Mouse (Mus musculus) urinary bladder, postnatal 36 days (tissue): Measurements from ENCODE around the gene Sertad2.

Experiments used
- DNase-seq, 2 experiments: peaks; one replicate each; pipeline ENCODE4 v3.0.0; 2022; ENCODE audit warnings: low spot score in 2 of 2, mixed read lengths in 1 of 2

Sertad2 gene

DNA sequence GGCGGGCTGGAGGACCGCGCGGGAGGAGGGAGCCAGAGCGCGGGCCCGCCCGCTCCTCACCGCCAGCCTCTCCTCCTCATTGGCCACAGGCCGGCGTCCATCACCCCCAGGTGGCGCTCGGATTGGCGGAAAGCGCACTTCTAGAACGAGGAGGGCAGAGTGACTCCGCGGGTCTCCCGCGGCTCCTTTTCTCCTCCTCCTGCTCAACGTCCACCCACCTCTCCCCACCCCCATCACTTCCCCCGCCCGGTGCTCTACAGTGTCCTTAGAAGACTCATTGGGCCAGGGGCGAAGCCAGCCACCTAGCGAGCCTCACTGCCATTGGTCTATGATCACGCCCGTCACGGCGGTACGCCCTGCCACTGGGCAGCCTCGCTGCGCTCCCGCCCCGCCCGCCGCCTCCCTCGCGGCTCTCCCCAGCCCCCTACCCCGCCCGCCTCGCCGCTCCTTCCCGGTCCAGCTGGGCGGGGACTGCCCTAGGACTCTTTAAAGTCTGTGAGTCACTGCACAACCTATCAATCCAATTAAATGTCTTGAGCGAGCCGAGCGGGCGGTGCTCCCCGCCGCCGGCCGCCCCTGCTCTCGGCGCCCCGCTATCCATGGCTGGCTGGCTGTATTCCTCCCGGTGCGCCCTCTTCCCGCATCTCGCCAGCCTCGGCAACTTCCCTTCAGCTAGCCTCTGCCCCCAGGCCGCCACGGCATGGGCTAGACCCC, at the start of gene Sertad2:
TSS of gene Sertad2 (plus strand) at position 515 of the 714 bp plus-strand sequence.
- peak; percentile 97 to 99 for DNase-seq

DNA sequence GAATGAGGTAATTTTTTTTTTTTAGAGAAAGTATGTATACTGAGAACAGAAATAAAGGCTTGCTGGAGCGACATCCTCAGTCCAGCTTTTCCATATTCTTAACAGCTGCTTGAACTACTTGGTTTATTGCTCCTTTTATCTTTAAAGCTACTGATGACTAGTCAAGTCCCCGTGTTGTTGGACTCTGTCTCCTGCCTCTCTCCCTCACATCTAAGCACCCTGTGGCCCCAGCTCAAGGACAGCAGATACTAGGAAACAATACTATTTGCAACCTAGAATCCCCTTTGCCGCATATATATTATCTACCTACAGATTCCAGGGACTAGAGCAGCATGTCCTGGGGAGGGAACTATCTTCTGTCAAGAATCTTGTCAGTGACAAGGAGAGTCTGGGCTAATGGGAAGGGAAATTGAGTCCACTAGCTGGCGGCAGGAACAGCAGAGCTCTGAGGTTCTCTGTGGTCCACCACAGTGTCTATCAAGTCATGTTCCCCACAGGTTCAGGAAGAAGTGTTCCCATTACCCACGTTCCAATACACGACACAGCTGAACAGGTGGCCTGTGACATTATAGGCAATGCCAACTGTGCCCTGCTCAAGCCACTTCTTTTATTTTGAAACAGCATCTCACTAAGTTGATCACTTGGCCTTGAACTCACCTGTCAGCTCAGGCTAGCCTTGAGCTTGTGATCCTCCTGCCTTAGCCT, 49.0 kb upstream of the Sertad2 start:
- no peak for DNase-seq

- DNase-seq, result no peak
Observed at GRCm38 (mm10) chr11:20500516-20500915, 42.5 kb upstream of the Sertad2 start.

- DNase-seq, result no peak
Observed at GRCm38 (mm10) chr11:20501160-20501955, 41.7 kb upstream of the Sertad2 start.

- DNase-seq, result no peak
Observed at GRCm38 (mm10) chr11:20513574-20513973, 29.5 kb upstream of the Sertad2 start.

- no peak for DNase-seq
Observed at GRCm38 (mm10) chr11:20514757-20515156, 28.3 kb upstream of the Sertad2 start.

- DNase-seq, result no peak
Observed at GRCm38 (mm10) chr11:20521321-20521720, 21.7 kb upstream of the Sertad2 start.

DNA sequence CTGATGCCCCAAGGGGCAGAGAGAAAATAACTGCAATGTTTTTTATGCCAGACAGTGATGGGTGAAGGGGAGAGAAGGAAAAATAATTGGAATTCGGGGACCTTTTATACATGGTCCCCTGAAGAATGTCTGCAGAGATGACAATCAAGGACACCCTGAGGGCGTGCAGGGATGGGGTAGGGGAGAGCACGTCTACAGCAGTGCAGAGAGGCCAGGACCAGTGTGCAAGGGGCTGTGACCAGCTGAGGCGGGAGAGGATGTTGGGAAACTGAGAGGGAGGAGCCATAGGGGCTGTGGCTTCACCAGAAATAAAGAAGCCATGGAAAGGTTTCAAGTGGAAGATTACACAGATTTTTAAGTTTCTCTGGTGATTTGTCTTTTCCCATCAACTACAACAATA, 20.3 kb upstream of the Sertad2 start:
- no peak for DNase-seq

DNA sequence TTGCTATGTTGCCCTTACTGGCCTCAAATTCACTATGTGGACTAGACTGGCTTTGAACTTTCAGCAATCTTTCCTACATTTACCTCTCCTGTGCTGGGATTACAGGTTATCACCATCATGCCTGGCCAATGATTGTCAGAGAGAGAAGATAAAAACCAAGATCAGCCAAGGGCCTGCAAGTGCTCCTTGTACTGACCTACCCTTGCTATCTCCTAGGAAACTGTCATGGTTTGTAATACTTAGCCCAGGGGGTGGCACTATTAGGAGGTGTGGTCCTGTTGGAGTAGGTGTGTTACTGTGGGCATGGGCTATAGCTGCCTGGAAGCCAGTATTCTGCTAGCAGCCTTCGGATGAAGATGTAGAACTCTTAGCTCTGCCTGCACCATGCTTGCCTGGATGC, 18.6 kb upstream of the Sertad2 start:
- DNase-seq, result no peak

DNA sequence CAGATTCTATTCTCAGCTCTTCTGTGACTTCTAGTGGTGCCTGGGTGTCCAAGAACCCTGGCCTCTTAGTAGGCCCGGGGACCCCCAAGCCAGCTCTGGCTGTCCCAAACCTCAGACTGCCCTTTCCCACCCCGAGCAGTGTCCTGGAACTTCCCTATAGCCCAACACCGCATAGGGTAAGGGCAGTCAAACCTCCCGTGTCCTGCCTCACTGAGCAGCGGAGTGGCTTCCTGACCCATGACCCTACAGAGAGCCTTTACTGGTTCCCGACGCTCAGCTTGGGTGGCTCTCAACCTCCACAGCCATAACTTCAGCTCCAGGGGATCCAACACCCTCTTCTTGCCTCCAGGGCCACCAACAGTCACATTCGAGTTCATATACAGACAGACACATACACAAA, 17.1 kb upstream of the Sertad2 start:
- DNase-seq, result no peak

GRCm38 (mm10) chr11:20527901-20528300, 15.2 kb upstream of the Sertad2 start:
- no peak for DNase-seq

DNA sequence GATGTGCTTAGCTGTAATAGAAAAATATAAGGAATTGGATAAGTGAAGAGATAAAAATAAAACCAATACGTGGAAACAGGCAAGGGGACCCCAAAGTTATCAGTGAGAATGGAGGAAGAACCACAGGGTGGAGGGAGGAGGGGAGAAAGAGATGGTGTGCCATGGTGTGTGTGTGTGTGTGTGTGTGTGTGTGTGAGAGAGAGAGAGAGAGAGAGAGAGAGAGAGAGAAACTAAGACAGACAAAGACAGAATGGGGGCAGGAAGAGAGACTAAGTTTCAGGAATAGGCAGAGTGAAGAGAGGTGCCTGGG, 11.4 kb upstream of the Sertad2 start:
- DNase-seq, result no peak

- peak; percentile 46 to 54 for DNase-seq
Observed at GRCm38 (mm10) chr11:20531992-20532881, 10.8 kb upstream of the Sertad2 start.

DNA sequence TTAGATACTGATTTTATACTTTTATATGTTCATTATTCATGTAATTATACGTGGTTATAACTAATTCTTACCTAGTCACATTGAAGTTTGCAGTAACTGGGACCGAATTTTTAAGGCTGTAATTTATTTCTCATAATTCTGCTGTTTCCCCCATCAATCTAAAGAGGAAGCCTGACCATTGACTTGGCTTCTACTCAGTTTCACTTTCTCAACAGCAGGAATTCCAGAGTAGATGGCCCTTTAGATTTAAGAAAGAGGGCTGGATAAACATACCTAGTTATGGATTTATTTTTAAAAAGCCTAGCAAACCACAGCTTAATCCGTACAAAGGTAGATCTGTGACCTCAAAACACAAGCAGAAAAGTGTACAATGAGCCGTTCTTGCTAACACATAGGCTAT, 9.8 kb upstream of the Sertad2 start:
- no peak for DNase-seq

GRCm38 (mm10) chr11:20537221-20537620, 5.8 kb upstream of the Sertad2 start:
- no peak for DNase-seq

DNA sequence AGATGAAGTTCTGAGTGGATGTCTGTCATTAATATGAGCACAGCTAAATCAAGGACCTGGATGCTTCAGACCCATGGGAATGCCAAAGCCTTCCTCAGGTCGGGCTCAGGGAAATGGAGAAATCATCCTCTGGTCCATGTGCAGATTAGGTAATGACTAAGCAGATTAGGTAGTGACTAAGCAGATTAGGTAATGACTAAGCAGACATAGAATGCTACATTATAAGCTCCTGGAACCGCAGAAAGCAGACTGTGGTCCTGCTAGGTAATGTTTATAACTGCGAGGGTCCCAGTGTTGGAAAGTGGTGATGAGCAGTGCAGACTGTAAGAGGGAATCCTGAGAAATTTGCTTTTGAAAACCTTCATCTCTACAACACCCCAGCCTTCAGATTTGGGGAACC, 4.6 kb upstream of the Sertad2 start:
- no peak for DNase-seq

DNA sequence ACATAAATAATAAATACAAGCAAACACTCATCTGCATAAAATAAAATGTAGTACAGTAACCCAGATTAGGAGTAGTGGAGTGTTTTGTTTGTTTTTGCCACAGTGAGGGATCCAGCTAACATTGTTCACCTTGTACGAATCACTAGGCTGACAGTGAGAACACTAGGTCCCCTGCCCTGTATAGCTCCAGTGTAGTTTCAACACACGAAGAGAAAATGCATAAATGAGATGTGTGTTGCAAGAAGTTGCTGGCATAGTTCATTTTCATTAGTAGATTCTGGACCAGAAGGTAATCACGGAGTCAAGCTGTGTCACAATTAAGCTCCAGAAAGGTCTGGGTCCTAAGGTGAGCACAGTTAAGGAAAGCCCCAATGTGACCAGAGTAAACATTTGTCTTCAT, 1.8 kb upstream of the Sertad2 start:
- no peak for DNase-seq

GRCm38 (mm10) chr11:20541995-20542637, 937 bp upstream of the Sertad2 start:
- DNase-seq, result peak in 1 of 2 experiments; percentile 78

DNA sequence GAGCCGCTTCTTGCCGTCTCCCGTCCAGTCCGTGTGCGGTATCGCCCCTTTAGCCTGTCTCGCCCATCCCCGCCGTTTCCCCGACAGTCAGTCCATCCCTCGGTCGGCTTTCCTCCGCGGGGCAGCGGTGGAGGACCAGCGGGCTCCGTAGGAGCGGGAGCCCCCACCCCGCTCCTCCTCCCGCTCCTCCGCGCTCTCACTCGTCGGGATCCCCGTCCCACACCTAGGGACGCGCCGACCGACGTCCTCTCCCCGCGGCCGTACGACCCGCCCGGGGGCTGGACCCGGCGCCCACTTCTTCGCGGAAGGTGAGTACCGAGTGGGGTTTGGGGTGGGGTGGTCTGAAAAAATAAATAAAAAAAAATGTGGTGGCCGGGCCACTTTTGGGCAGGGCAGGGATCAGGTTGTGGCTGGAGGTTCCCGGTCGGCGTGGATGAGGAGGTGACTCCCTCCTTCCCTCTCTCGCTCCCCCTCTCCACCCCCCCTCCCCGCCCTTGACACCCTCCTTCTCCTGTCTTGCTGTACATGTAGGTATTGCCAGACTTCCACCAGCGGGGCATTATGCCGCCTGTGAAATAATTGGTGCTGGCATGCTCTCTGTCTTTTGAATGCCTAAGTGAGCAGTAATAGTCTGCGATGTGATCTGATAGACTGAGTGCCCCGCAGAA, 534 bp downstream of the Sertad2 start:
- peak in 1 of 2 experiments; percentile 6 for DNase-seq

GRCm38 (mm10) chr11:20544376-20544775, 1.3 kb downstream of the Sertad2 start:
- DNase-seq, result no peak
